Comparison of ENCODE assay signal across 9 mouse cellular contexts in genomic region chr9:46191644-46192043, GRCm38 (mm10). TPM values are rescaled to one million over a fixed set of nuclear protein-coding genes. Genes with fewer than 3 reads are reported as not detected.
A peak's percentile ranks its signal among the peaks of the same experiment; 100 is the strongest.
DNase-seq lines count a peak whose midpoint lies in the region; ATAC-seq and TF ChIP-seq lines count a peak whose summit lies in the region.
"Had no signal": no experiment of that assay in that cellular context is flagged by ENCODE, and none has a peak within 500 bp of the region (broad histone marks: within the 10 kb centered on the region; RNA-seq: fewer than 3 reads in every experiment).

No protein-coding gene starts in this region.

- peak; percentile 77 for TF ChIP-seq CTCF in forebrain, postnatal 0 days (IDR thresholded peaks at IDR 0.05; ENCODE audit: low read depth)
- peak; percentile 58 for TF ChIP-seq CTCF in liver, postnatal 0 days (IDR thresholded peaks at IDR 0.05; ENCODE audit: low read depth)

- no peak overlapping the region for H3K27ac ChIP-seq in forebrain, postnatal 0 days (ENCODE audit: low read depth, low read length)
- no peak overlapping the region for H3K27ac ChIP-seq in forebrain, embryonic 15.5 days (replicated peaks)
- no peak overlapping the region for H3K27ac ChIP-seq in liver, postnatal 0 days (ENCODE audit: low read depth)
- no peak overlapping the region for H3K27ac ChIP-seq in liver, embryonic 11.5 days (ENCODE audit: low read depth, low read length)

- H3K4me1 ChIP-seq in forebrain, postnatal 0 days (ENCODE audit: insufficient read depth): no peaks in the 10 kb centered on the region
- peaks cover 9% of the 10 kb centered on the region for H3K4me1 ChIP-seq in forebrain, embryonic 15.5 days
- H3K4me1 ChIP-seq in liver, postnatal 0 days (ENCODE audit: insufficient read depth): no peaks in the 10 kb centered on the region
- H3K4me1 ChIP-seq in liver, embryonic 11.5 days (replicated peaks; ENCODE audit: control insufficient read depth, insufficient read depth, low read length): 0 out of 2 replicates have a peak, but pooled peaks cover 3% of the 10 kb centered on the region

- H3K9me3 ChIP-seq in forebrain, postnatal 0 days (ENCODE audit: low read length): no peaks in the 10 kb centered on the region
- no peaks in the 10 kb centered on the region for H3K9me3 ChIP-seq in forebrain, embryonic 15.5 days
- H3K9me3 ChIP-seq in liver, postnatal 0 days (ENCODE audit: low read length): no peaks in the 10 kb centered on the region
- no peaks in the 10 kb centered on the region for H3K9me3 ChIP-seq in liver, embryonic 11.5 days (ENCODE audit: control insufficient read depth, low read length)
- H3K9me3 ChIP-seq: megakaryocyte, embryonic 14.5 days had no signal

- TF ChIP-seq EP300 in liver, postnatal 0 days (IDR thresholded peaks at IDR 0.05; ENCODE audit: low read depth): no peak

- no peak overlapping the region for H3K4me2 ChIP-seq in forebrain, postnatal 0 days (ENCODE audit: low read depth)
- no peak overlapping the region for H3K4me2 ChIP-seq in forebrain, embryonic 15.5 days (replicated peaks)
- H3K4me2 ChIP-seq in liver, postnatal 0 days (ENCODE audit: low read depth, low read length): no peak overlapping the region
- no peak overlapping the region for H3K4me2 ChIP-seq in liver, embryonic 11.5 days

- H3K27me3 ChIP-seq in forebrain, postnatal 0 days (ENCODE audit: insufficient read depth, low read length): no peaks in the 10 kb centered on the region
- H3K27me3 ChIP-seq in forebrain, embryonic 15.5 days: no peaks in the 10 kb centered on the region
- no peaks in the 10 kb centered on the region for H3K27me3 ChIP-seq in liver, postnatal 0 days (ENCODE audit: insufficient read depth, low read length)
- H3K27me3 ChIP-seq in liver, embryonic 11.5 days (replicated peaks; ENCODE audit: control insufficient read depth, insufficient read depth, low read length): no peaks in the 10 kb centered on the region
- H3K27me3 ChIP-seq: megakaryocyte, embryonic 14.5 days had no signal

- no peak for ATAC-seq in forebrain, postnatal 0 days
- ATAC-seq in forebrain, embryonic 15.5 days (replicated peaks): no peak
- ATAC-seq in liver, postnatal 0 days: no peak
- no peak for ATAC-seq in liver, embryonic 11.5 days (replicated peaks; ENCODE audit: low FRiP score)

- peaks cover 6% of the 10 kb centered on the region for H3K36me3 ChIP-seq in forebrain, postnatal 0 days (ENCODE audit: insufficient read depth)
- H3K36me3 ChIP-seq in forebrain, embryonic 15.5 days: peaks cover 4% of the 10 kb centered on the region; the same call in 1 of the 2 replicates
- peaks cover 30% of the 10 kb centered on the region for H3K36me3 ChIP-seq in liver, postnatal 0 days (replicated peaks; ENCODE audit: insufficient read depth, low read length)
- no peaks in the 10 kb centered on the region for H3K36me3 ChIP-seq in liver, embryonic 11.5 days (ENCODE audit: control insufficient read depth, insufficient read depth, low read length)

- peak; percentile 79 for DNase-seq in forebrain, postnatal 0 days
- DNase-seq in liver, postnatal 0 days: no peak
- DNase-seq in liver, embryonic 11.5 days (ENCODE audit: low spot score): no peak
- DNase-seq in T-cell, adult 2 months (ENCODE audit: low spot score): peak; percentile 53
- DNase-seq in naive thymus-derived CD4-positive, alpha-beta T cell, adult 2 months (ENCODE audit: low read depth): peak; percentile 78
- DNase-seq in right cerebral cortex, postnatal 4 days: no peak
- DNase-seq in kidney, postnatal 4 days: no peak

- no peak overlapping the region for H3K9ac ChIP-seq in forebrain, postnatal 0 days
- H3K9ac ChIP-seq in forebrain, embryonic 15.5 days (replicated peaks): no peak overlapping the region
- H3K9ac ChIP-seq in liver, postnatal 0 days (replicated peaks): no peak overlapping the region
- H3K9ac ChIP-seq in liver, embryonic 11.5 days (ENCODE audit: low read depth, low read length): no peak overlapping the region

- H3K4me3 ChIP-seq in forebrain, postnatal 0 days (ENCODE audit: low read depth, low read length): no peak overlapping the region
- no peak overlapping the region for H3K4me3 ChIP-seq in forebrain, embryonic 15.5 days
- H3K4me3 ChIP-seq in liver, postnatal 0 days (ENCODE audit: low read depth, low read length): no peak overlapping the region
- H3K4me3 ChIP-seq in liver, embryonic 11.5 days (ENCODE audit: low read depth, low read length): no peak overlapping the region
- H3K4me3 ChIP-seq: megakaryocyte, embryonic 14.5 days had no signal

- WGBS in forebrain, postnatal 0 days: 11% methylated on average over 1 of the region's 1 CpGs
- WGBS in forebrain, embryonic 15.5 days: 31% methylated on average over 1 of the region's 1 CpGs
- WGBS in liver, postnatal 0 days (ENCODE audit: insufficient replicate concordance): 22% methylated on average over 1 of the region's 1 CpGs
- 51% methylated on average over 1 of the region's 1 CpGs for WGBS in liver, embryonic 11.5 days

RNA-seq across cellular contexts. Expression of gene Apoa1, which starts 36.7 kb away (rescaled TPM):
- 1.1 and 1.4 TPM in 2 replicates for total RNA-seq in forebrain, postnatal 0 days (2014; rRNA removed)
- 2.3 and 3.0 TPM in 2 replicates for polyA plus RNA-seq in forebrain, postnatal 0 days (2015; fragmentation: Nextera tagmentation; extraction: Ambion mirVana)
- 1.7 and 3.5 TPM in 2 replicates for polyA plus RNA-seq in forebrain, embryonic 15.5 days (2015; fragmentation: Nextera tagmentation; extraction: Ambion mirVana)
- 27,203 and 27,647 TPM in 2 replicates for polyA plus RNA-seq in liver, postnatal 0 days (2015; fragmentation: Nextera tagmentation; extraction: Ambion mirVana)
- 1,257 and 1,278 TPM in 2 replicates for polyA plus RNA-seq in liver, embryonic 11.5 days (2014; fragmentation: Nextera tagmentation; extraction: Ambion mirVana)

RNA-seq across cellular contexts. Expression of gene Apoc3, which starts 43.8 kb away (rescaled TPM):
- not detected in 2 replicates for total RNA-seq in forebrain, postnatal 0 days (2014; rRNA removed)
- polyA plus RNA-seq in forebrain, postnatal 0 days (2015; fragmentation: Nextera tagmentation; extraction: Ambion mirVana): 0.44 TPM in 1 of 2 replicates, not detected in the other
- polyA plus RNA-seq in forebrain, embryonic 15.5 days (2015; fragmentation: Nextera tagmentation; extraction: Ambion mirVana): not detected in 2 replicates
- 453 and 541 TPM in 2 replicates for polyA plus RNA-seq in liver, postnatal 0 days (2015; fragmentation: Nextera tagmentation; extraction: Ambion mirVana)
- polyA plus RNA-seq in liver, embryonic 11.5 days (2014; fragmentation: Nextera tagmentation; extraction: Ambion mirVana): 1.4 and 4.2 TPM in 2 replicates

RNA-seq across cellular contexts. Expression of gene Apoa4, which starts 48.9 kb away (rescaled TPM):
- 0.31 TPM in 1 of 2 replicates, not detected in the other for total RNA-seq in forebrain, postnatal 0 days (2014; rRNA removed)
- not detected in 2 replicates for polyA plus RNA-seq in forebrain, postnatal 0 days (2015; fragmentation: Nextera tagmentation; extraction: Ambion mirVana)
- not detected in 2 replicates for polyA plus RNA-seq in forebrain, embryonic 15.5 days (2015; fragmentation: Nextera tagmentation; extraction: Ambion mirVana)
- polyA plus RNA-seq in liver, postnatal 0 days (2015; fragmentation: Nextera tagmentation; extraction: Ambion mirVana): 256 and 423 TPM in 2 replicates
- polyA plus RNA-seq in liver, embryonic 11.5 days (2014; fragmentation: Nextera tagmentation; extraction: Ambion mirVana): not detected in 2 replicates

Comparison
In these comparisons a context has a peak if more than half of its experiments do, and no peak if none do; other contexts are left out.
1. RNA of gene Apoc3, which starts 43.8 kb away (polyA plus RNA-seq): 453 to 541 TPM in liver, postnatal 0 days; 1.4 to 4.2 TPM in liver, embryonic 11.5 days, 0.44 TPM in forebrain, postnatal 0 days and not detected in forebrain, embryonic 15.5 days; every median in the first group is over 10 times any median in the second.
2. RNA of gene Apoa4, which starts 48.9 kb away (polyA plus RNA-seq): 256 to 423 TPM in liver, postnatal 0 days; not detected in forebrain, postnatal 0 days, not detected in forebrain, embryonic 15.5 days and not detected in liver, embryonic 11.5 days; every median in the first group is over 100 times any median in the second.
3. DNase-seq: peak in forebrain, postnatal 0 days (single experiment), T-cell, adult 2 months (single experiment) and naive thymus-derived CD4-positive, alpha-beta T cell, adult 2 months (single experiment); none in liver, postnatal 0 days (single experiment), liver, embryonic 11.5 days (single experiment), right cerebral cortex, postnatal 4 days (single experiment) and kidney, postnatal 4 days (0 of 2).
4. RNA of gene Apoa1, which starts 36.7 kb away (polyA plus RNA-seq): 27,203 to 27,647 TPM in liver, postnatal 0 days and 1,257 to 1,278 TPM in liver, embryonic 11.5 days; 2.3 to 3.0 TPM in forebrain, postnatal 0 days and 1.7 to 3.5 TPM in forebrain, embryonic 15.5 days; every median in the first group is over 100 times any median in the second.